Mouse (Mus musculus) urinary bladder, postnatal 14 days (tissue): ENCODE results near the gene Ubap2l.

ENCODE experiments used
- DNase-seq: peaks from one replicate; pipeline ENCODE4 v3.0.0; 2021; ENCODE audit warnings: low spot score

Ubap2l gene

DNA sequence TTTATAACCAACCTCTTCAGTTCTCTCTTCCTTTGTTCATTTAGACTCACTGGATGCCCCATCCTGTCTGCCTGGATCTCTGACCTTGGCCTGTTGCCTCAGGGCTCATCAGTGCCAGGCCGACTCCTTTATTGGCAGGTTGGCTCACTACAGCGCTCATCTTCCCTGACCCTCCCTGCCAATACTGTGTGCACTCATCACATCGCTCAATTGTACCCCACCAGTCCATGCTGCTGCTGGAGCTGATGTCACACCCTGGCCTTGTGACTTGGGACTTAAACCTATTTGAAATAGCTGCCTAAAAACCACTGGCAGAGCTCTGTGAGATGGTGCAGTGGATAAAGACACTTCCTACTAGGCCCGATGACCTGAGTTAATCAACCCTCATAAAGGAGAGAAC lies 15.4 kb upstream of the Ubap2l start:
- no peak for DNase-seq

DNA sequence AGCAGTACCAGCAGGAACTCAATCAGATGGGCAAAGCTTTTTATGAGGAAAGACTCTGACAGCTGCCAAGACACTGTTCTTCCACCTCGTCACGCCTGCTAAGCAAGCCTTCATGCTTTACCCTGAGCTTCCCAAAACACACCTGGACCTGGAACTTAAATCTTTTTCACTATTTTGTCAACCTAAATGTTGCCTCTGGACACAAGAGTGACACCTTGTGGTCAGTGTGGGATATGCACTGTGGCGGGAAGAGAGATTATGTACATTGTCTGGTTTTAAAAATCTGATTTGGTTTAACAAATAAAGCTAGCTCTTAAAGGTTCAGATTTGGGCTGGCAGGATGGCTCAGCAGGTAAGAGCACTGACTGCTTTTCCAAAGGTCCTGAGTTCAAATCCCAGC lies 13.1 kb upstream of the Ubap2l start:
- DNase-seq, result peak; percentile 55

DNA sequence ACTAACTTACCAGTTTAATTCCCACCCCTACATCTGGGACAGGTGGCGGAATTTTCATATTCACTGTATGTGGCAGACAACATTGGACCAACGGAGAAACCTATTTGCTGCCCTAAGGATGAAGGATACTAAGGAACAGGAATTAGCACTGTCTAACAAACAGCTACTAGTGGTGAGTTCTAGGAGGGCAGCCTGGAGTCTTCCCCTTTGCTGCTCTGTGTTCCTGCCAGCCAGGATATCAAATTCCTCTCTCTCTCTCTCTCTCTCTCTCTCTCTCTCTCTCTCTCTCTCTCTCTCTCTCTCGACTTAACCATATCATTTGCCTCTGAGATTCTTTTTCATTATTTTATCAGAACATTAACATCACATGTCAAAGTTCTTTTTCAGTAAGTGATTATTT lies 12.0 kb upstream of the Ubap2l start:
- DNase-seq, result no peak

- no peak for DNase-seq
Measured at GRCm38 (mm10) chr3:90062539-90062938, 10.1 kb upstream of the Ubap2l start.

DNA sequence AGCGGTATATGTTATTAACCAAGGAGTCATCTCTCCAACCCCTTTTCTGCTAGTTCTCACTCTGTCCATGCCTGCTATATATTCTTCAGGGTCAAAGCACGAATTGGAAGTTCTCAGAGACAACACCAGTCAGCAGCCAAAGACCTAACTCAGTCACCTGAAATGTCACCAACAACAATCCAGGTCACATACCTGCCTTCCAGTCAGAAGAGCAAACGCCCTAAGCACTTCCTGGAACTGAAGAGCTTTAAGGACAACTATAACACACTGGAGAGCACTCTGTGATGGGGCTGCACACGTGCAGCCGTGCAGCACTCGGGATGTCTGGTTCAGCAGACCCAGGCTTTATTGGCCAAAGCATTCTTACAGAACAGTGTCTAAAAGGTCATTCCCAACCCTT lies 9.1 kb upstream of the Ubap2l start:
- no peak for DNase-seq

DNA sequence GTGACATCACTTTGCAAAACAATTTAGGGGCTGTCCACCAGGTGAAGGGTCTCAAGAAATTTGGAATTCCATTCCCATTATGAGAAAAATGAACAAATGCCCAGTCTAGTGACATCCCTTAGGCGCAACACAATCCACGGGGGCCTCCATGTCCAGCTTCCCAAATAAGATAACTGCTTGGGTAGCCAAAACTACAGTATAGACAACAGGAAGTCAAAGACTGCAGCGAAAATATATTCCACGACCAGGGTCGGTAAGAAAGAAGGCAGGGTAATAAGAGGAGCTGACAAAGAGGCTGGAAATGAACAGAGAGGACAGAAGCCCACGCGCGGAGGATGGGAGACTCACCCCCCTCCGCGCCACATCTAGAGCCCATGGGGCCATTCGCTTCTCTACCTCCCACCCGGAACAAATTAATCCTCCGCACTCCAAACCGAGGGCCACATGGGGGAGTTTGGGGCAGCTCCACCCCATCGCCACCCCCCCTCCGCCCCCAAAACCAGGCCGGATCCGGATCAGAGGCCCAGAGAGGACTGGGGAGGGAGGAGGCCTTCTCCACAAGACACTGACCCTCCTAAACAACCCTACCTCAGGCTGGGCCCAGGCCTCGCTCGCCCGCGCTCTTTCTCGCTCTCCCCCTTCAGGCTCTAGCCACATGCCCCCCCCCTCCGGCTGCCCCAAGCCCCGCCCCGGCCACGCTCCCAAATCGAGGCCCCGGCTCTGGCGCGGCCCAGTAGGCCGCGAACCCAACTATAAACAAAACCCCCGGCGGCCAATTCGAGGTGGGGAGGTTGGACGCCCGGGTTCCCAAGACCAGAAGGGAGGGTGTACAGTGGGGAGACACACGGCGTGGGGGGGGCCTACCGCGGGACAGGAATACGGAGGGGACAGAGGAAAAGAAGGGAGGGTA lies 732 bp downstream of the Ubap2l start, which contains the start of gene 4933434E20Rik:
TSS of gene 4933434E20Rik (plus strand) at position 196 of the 910 bp plus-strand sequence.
- DNase-seq, result peak; percentile 49

DNA sequence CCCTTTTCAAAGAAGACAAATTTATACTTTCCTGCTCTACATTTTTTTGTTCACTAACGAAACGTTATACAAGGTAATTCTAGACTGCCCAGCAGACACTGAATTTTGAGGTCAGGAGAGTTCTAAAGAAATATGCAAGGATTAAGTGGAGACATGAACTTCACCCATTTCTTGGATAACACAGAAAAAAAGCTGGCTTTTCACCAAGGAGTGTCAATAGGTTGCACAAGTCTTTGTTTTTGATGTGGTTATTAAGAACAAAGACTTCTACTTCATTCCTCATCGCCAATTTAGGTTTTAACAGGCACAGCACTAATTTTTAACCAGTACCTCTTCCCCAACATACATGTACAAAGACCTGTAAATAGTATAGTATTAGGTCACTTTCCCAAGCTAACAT lies 2.7 kb downstream of the Ubap2l start:
- DNase-seq, result no peak

DNA sequence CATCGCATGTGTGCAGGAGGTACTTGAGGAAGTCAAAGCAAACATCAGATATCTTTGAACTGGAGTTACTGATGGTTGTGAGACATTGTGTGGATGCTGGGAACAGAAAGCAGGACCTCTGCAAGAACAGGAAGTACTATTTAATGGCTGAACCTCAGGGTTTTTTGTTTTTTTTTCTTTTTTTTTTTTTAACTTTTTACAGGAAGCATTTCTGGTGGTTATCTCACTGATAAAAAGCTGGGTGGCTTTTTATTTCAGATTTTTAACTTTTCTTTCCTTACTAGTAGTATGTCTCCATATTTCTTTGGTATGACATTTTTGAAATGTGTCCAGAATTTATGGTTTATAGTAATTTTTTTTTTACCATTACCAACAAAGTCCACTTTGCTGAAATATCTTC lies 16.2 kb downstream of the Ubap2l start:
- no peak for DNase-seq

DNA sequence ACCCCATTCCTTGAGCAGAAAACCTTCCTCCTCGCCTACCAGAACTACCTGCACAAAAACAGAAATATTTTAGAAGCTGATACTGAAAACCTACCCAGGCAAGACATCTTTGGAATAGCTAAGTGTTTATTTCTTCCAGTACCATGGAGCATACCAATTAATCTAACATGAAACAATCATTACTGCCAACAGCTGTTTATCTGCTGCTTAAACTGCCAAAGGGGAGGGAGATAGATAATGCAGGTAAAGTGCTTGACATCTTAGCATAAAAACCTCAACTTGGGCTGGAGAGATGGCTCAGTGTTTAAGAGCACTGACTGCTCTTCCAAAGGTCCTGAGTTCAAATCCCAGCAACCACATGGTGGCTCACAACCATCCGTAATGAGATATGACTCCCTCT lies 17.8 kb downstream of the Ubap2l start:
- DNase-seq, result no peak

DNA sequence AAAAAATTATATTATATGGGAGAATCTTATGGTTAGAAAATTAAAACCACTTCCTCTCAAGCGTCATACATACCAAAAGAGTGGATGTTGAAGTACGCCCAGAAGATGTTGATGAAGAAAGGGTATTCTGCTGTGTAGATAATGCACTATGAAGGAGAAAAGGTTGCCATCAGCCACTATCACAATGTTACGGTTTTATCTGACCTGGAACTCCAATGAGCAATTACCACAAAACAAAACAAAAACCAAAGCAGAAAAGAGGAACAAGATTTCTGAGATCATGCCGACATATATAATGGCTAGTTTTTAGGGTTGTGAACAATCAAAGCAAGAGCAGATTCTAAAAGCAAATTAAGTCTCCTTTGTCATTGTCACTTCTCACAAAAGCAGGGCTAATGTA lies 35.8 kb downstream of the Ubap2l start:
- DNase-seq, result no peak

DNA sequence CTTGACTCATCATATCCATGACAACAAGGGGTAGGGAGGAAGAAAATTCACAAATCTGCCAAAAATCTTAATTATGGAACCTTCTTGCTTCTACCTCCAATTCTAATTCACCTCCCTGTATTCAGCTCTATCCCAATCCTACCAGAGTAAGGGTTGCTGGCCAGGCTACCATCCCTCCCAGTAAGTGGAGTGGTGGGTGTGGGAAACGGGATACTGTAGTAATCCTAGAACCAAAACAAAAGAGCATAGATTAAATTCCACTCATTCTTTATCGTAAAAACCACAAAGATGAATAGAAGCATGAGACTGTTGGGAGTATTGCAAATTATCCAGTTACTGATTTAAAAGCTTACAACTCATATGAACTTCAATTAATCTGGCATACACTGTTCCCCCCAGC lies 42.1 kb downstream of the Ubap2l start:
- DNase-seq, result no peak

GRCm38 (mm10) chr3:90004091-90004796 lies 48.2 kb downstream of the Ubap2l start:
- DNase-seq, result no peak

- DNase-seq, result no peak
Measured at GRCm38 (mm10) chr3:89999830-90000229, 52.6 kb downstream of the Ubap2l start.

DNA sequence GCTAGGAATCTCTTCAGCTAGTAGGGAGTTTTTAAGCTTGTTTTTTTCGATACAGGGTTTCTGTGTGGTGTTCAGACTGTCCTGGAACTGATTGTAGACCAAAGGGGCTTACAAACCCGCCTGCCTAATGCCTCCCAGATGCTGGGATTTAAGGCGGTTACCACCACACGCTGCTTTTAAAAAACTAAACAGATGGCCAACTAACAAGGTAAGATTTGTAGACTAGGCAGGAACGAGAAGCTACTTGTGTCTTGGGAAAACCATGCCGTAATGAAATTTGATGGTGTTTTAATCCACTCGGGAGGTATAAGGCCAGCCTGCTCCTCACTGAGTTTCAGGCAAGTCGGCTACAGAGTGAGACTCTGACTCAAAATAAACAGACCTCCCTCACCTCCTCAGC lies 53.3 kb downstream of the Ubap2l start:
- no peak for DNase-seq

GRCm38 (mm10) chr3:89998612-89999054 lies 53.8 kb downstream of the Ubap2l start, which contains the start of gene Hax1:
Gene Hax1, minus strand, starts transcription at chr3:89998780.
- DNase-seq, result peak; percentile 94

- no peak for DNase-seq
Measured at GRCm38 (mm10) chr3:89997791-89998495, 54.5 kb downstream of the Ubap2l start.

GRCm38 (mm10) chr3:89994807-89995515 lies 57.5 kb downstream of the Ubap2l start:
- no peak for DNase-seq

GRCm38 (mm10) chr3:89987822-89988221 lies 64.6 kb downstream of the Ubap2l start:
- no peak for DNase-seq

DNA sequence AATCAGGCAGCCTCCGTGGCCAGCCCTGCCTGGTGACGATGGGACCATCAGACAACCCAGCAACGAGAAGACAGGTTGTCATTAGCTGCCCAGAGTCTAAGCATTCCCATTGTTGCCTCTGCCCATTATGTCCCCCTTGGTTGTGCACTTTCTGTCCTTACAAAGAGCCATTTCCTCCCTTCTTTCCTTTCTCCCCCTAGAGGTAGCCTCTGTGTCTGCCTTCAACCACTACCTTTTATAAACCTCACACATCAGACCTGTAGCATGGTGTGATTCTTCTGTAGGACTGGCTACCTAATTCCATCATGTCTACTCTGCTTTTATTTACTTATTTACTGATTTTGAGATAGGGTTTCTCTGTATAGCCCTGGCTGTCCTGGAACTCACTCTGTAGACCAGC lies 65.2 kb downstream of the Ubap2l start:
- no peak for DNase-seq

DNA sequence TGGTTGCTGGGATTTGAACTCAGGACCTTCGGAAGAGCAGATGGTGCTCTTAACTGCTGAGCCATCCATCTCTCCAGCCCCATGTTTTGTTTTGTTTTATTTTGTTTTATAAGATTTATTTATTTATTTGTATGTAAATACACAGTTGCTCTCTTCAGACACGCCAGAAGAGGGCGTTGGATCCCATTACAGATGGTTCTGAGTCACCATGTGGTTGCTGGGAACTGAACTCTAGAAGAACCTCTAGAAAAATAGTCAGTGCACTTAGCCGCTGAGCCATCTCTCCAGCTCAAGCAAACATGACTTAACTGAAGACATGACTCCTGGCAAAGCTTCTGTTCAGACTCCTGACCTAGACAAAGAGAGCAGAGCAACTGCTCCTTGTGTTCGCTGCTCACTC lies 70.0 kb downstream of the Ubap2l start:
- DNase-seq, result no peak

GRCm38 (mm10) chr3:89976859-89977258 lies 75.6 kb downstream of the Ubap2l start:
- DNase-seq, result no peak

DNA sequence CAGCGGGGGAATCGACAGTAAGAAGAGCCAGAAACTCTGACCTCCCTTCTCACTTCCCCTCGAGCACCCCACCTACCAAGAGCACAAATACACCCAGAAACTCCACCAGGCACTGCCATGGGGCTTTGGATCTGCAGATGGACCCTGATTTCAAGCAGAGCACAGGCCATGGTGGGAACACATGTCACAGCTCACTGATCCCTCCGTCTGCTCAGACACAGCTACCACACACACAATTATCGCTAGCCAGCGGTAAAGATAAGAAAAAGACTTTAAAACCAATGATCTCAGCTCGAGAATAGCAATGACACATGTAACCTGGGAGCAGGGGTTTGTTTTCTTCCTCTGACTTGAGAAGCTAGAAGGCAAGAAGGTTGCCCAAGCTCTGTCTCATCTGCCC lies 83.9 kb downstream of the Ubap2l start:
- DNase-seq, result no peak
